Mouse (Mus musculus) lung, embryonic 14.5 days (tissue): ENCODE measurements around the gene Nin. TPM values are rescaled to one million over a fixed set of nuclear protein-coding genes. Genes with fewer than 3 reads are reported as not detected.

ENCODE experiments used
- ATAC-seq: fragments of 200-750 bp; cut with Nextera tagmentation; 2 replicates; pipeline ENCODE4 v1.8.0; 2017; ENCODE audit warnings: mild to moderate bottlenecking, moderate TSS enrichment, moderate library complexity; ENCODE audit not compliant: insufficient read depth
- DNase-seq: peaks from one replicate; pipeline ENCODE4 v3.0.0-alpha.2; 2015
- H3K27ac ChIP-seq: fragments of 300-500 bp; sonication (generic); 2 replicates; pipeline ENCODE4 v1.5.1; 2014; ENCODE audit warnings: low read depth, mild to moderate bottlenecking, moderate library complexity
- H3K27me3 ChIP-seq: fragments of 300-500 bp; sonication (generic); 2 replicates; pipeline ENCODE4 v1.6.1; 2014; ENCODE audit warnings: low read length, control low read depth; ENCODE audit not compliant: insufficient read depth
- H3K36me3 ChIP-seq: fragments of 300-500 bp; sonication (generic); 2 replicates; pipeline ENCODE4 v1.6.1; 2014; ENCODE audit warnings: control low read depth; ENCODE audit not compliant: insufficient read depth
- H3K4me1 ChIP-seq: fragments of 300-500 bp; sonication (generic); 2 replicates; pipeline ENCODE4 v1.6.1; 2014; ENCODE audit warnings: antibody characterized with exemption, control low read depth; ENCODE audit not compliant: insufficient read depth
- H3K4me2 ChIP-seq: fragments of 300-500 bp; sonication (generic); 2 replicates; pipeline ENCODE4 v1.6.1; 2014; ENCODE audit warnings: mild to moderate bottlenecking
- H3K4me3 ChIP-seq: fragments of 300-500 bp; sonication (generic); 2 replicates; pipeline ENCODE4 v1.5.1; 2014; ENCODE audit warnings: low read depth, low read length
- H3K9ac ChIP-seq: fragments of 300-500 bp; sonication (generic); 2 replicates; pipeline ENCODE4 v1.6.1; 2014
- H3K9me3 ChIP-seq: fragments of 300-500 bp; sonication (generic); 2 replicates; pipeline ENCODE4 v1.6.1; 2016; ENCODE audit warnings: low read depth, low read length, control low read depth
- CTCF ChIP-seq: IDR thresholded peaks from 2 replicates; pipeline ENCODE4 v1.5.1; 2016; ENCODE audit warnings: antibody characterized with exemption, low read depth
- whole genome bisulfite sequencing: fragments of 180-500 bp; shearing (Covaris S2); extraction: QIAGEN DNeasy Blood & Tissue Kit; methylation state at CpG from one replicate; pipeline ENCODE4 v1.1.7; 2014; 5-methylcytosine and 5-hydroxymethylcytosine counted together
- polyA plus RNA-seq: library from polyadenylated mRNA; unstranded; fragments of >200 nt; fragmentation: Nextera tagmentation; extraction: Ambion mirVana; gene quantifications from 2 replicates; pipeline ENCODE4 v1.2.1, GENCODE M21; 2014

Gene Nin
- polyA plus RNA-seq, 1 experiment from 2014 or later, result 25.1 TPM

DNA sequence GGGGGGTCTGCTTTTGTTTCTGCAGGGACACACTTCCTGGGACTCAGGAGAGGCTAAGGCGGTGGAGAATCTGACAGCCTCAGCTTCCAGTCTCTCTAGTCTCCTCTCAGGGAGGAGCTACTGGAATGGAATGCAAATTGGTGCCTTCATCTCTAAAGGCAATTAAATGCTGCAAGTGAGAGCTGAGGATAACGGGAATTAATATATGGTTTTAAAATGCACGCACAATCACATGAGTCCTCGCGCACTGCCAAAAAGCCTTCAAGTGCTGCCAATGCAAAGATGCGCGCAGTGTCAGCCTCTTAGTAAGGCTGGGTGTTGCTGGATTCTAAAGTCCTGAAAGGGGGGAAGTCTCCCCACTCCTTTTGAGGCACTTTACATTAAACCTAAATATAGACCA lies 42.6 kb downstream of the Nin start:
- no peak for ATAC-seq
- peak; percentile 55 for DNase-seq
- no peaks in the 10 kb centered on the region for H3K9me3 ChIP-seq
- H3K4me1 ChIP-seq, result no peaks in the 10 kb centered on the region
- TF ChIP-seq CTCF, result no peak
- H3K27me3 ChIP-seq, result no peaks in the 10 kb centered on the region
- H3K27ac ChIP-seq, result no peak overlapping the region
- H3K9ac ChIP-seq, result no peak overlapping the region
- H3K4me3 ChIP-seq, result no peak overlapping the region
- no peak overlapping the region for H3K4me2 ChIP-seq
- 54% methylated on average over 7 of the region's 7 CpGs for WGBS
- no peaks in the 10 kb centered on the region for H3K36me3 ChIP-seq

DNA sequence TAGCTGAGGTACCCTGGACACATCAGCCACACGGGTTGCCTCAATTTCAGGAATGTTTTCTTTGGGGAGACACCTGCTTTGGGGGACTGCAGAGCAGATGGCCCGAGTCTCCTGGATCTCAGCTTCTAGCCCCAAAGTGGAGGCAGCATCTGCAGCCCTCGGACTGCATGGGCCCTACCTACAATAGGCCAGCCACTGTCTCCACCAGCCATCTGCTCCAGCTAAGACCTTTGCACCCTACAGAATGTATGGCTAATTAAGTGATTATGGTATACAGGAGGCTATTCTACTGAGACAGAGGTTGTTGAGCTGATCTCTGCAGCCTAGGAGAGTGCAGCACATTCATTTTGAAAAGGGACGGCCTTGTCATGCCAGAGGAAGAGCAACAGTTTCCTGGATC lies 43.2 kb downstream of the Nin start:
- no peak overlapping the region for H3K4me3 ChIP-seq
- no peaks in the 10 kb centered on the region for H3K36me3 ChIP-seq
- TF ChIP-seq CTCF, result no peak
- 61% methylated on average over 4 of the region's 4 CpGs for WGBS
- H3K4me1 ChIP-seq, result no peaks in the 10 kb centered on the region
- H3K27me3 ChIP-seq, result no peaks in the 10 kb centered on the region
- H3K27ac ChIP-seq, result no peak overlapping the region
- no peak for DNase-seq
- ATAC-seq, result no peak
- no peak overlapping the region for H3K9ac ChIP-seq
- H3K9me3 ChIP-seq, result no peaks in the 10 kb centered on the region
- H3K4me2 ChIP-seq, result no peak overlapping the region

DNA sequence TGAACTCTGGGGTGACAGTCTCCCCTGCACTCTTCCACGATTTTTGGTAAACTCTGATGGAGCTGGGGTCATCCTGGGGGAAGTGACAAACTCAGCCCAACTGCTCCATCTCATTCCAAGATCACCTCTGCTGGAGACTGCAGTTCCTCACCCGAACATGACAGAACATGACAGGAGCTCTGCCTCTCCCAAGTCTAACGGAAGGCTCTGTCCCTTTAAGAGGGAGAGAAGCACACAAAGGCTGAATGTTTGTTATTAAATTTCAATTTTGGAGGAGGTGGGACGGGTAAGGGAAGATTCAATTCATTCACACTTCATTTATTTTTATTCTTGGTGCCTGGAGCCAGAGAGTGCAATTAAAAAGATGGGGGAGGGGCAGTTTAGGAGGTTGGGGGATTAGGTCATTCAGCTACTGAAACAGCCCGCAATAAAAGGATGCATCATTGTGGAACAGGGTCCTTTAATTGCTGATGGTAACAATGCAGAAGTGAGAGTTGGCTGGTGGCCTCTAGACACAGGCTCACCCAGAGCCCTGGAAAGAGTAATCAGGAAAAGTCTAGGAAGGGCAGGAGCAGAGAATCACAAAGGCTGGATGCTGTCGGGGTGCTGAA lies 44.8 kb downstream of the Nin start:
- H3K9me3 ChIP-seq, result no peaks in the 10 kb centered on the region
- H3K4me1 ChIP-seq, result no peaks in the 10 kb centered on the region
- no peak; the same call in 1 of the 2 replicates for ATAC-seq
- peak; percentile 22 for DNase-seq
- H3K27me3 ChIP-seq, result no peaks in the 10 kb centered on the region
- WGBS, result 21% methylated on average over 6 of the region's 6 CpGs
- no peak overlapping the region for H3K9ac ChIP-seq
- no peaks in the 10 kb centered on the region; the same call in 1 of the 2 replicates for H3K36me3 ChIP-seq
- H3K4me2 ChIP-seq, result no peak overlapping the region
- no peak for TF ChIP-seq CTCF
- no peak overlapping the region for H3K4me3 ChIP-seq
- H3K27ac ChIP-seq, result no peak overlapping the region

DNA sequence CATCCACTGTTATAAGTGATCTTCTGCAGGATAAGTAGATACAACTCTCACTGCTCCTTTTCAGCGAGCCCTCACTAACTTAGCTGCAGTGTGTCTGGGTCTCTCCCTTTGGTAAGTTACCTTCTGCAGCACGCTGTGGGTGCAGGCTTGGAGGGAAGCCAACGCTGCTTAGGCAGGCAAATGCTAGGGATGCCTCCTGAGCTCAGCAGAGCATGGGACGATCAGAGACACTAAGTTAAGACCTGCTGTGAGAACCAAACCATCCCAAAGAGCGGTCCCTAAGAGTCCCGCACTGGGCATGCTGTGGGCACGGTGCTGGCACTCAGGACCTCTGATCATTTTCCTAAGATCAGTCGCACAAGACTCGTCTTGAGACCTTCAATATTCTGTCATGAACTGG lies 45.7 kb downstream of the Nin start:
- Histone ChIP-seq H3K36me3 (no peaks in the 10 kb centered on the region; the same call in 1 of the 2 replicates), H3K4me3 (no peak overlapping the region), H3K27ac (no peak overlapping the region), H3K9me3 (no peaks in the 10 kb centered on the region), H3K27me3 (no peaks in the 10 kb centered on the region), H3K4me1 (no peaks in the 10 kb centered on the region), H3K4me2 (no peak overlapping the region), H3K9ac (no peak overlapping the region)
- TF ChIP-seq CTCF, result no peak
- no peak for ATAC-seq
- no peak for DNase-seq
- 77% methylated on average over 9 of the region's 9 CpGs for whole genome bisulfite sequencing

DNA sequence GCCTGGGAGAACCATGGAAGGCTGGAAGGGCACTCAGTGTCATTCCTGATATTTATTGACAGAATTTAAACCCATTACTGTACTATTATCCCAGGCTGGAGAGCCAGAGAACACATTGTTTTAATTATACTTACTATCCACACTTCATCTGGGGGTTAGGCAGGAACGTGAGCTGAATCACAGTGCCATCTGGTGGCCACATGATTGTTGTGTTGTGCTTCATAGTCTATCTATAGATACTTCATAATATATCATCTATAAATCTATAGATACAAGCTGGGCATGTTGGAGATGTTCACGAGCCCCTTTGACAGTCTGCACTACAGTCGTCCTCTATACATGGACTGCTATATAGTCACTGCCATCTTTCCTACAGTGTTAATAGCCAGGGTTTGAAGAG lies 51.4 kb downstream of the Nin start:
- Histone ChIP-seq H3K4me2 (no peak overlapping the region), H3K27ac (no peak overlapping the region), H3K9me3 (no peaks in the 10 kb centered on the region), H3K9ac (no peak overlapping the region), H3K4me1 (no peaks in the 10 kb centered on the region), H3K27me3 (no peaks in the 10 kb centered on the region), H3K4me3 (no peak overlapping the region), H3K36me3 (peaks cover 9% of the 10 kb centered on the region)
- whole genome bisulfite sequencing, result 22% methylated on average over 3 of the region's 3 CpGs
- DNase-seq (peak; percentile 85), ATAC-seq (no peak)
- peak; percentile 76 for TF ChIP-seq CTCF

DNA sequence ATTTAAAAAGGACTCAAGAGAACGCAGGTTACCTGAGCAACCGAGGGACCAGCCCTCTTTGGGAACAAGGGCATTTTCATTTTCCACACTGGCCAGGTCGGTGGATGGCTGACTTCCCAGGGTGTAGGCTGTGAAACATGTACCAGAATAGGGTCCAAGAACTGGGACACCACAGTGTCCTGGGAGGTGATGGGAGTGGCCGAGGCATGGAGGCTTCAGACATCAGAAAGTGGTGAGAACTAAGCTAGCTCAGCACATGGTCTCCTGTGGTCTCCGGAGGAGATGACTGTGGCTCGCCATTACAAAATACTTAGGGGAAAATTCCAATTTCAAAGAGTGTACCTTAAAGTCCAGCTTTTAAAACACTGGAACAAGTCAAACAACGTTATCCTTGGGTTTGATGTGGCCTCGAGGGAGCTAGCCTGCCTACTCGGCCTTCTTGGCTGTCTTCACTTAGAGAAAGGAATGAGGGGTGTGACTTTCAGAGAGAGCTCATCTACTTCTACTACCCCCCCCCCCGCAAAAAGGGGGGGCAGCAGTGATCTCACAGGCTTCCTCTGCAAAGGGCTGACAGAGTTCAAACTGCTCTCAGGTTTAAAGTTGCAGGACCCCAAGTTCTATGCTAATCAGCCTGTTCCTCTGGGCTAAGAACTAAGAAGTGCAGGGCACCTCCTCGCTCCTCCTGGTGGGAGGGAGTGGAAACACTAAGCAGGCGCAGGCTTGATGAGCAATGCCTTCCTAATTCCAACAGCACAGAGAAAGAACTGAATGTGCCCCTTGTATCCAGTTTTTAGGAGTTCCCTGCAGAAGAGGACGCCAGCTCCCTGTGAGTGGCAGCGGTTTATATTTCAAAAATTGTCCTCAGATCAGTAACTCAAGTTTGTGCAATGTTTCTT lies 54.3 kb downstream of the Nin start:
- no peak overlapping the region for H3K27ac ChIP-seq
- TF ChIP-seq CTCF, result peak; percentile 58
- H3K9me3 ChIP-seq, result no peaks in the 10 kb centered on the region
- DNase-seq, result peak; percentile 42
- H3K4me1 ChIP-seq, result no peaks in the 10 kb centered on the region
- H3K27me3 ChIP-seq, result no peaks in the 10 kb centered on the region
- peaks cover 28% of the 10 kb centered on the region for H3K36me3 ChIP-seq
- no peak overlapping the region for H3K9ac ChIP-seq
- H3K4me2 ChIP-seq, result no peak overlapping the region
- ATAC-seq, result no peak
- 70% methylated on average over 14 of the region's 14 CpGs for WGBS
- no peak overlapping the region for H3K4me3 ChIP-seq

DNA sequence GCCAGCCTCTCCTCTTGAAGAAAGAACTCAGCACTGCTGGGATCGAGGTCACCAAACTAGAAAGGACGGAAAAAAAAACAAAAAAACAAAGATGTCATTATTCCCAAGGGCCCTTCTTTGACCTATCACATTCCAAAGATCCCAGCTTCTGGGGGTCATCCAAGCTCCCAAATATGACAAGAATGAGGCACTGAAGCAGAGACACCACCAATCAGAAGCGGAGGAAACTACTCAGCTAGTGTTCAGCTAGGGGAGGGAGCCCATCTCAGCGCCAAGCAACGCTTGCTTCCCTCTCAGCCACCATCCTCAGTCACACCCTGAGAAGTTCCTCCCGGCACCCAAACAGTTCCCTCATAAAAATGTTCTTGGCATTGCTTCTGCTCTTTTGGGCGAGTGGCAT lies 62.8 kb downstream of the Nin start:
- Histone ChIP-seq H3K4me1 (no peaks in the 10 kb centered on the region), H3K36me3 (peaks cover 64% of the 10 kb centered on the region), H3K9ac (no peak overlapping the region), H3K9me3 (no peaks in the 10 kb centered on the region), H3K27ac (no peak overlapping the region), H3K4me2 (no peak overlapping the region), H3K4me3 (no peak overlapping the region), H3K27me3 (no peaks in the 10 kb centered on the region)
- ATAC-seq, result no peak
- WGBS, result 53% methylated on average over 7 of the region's 7 CpGs
- no peak for TF ChIP-seq CTCF
- DNase-seq, result peak; percentile 48
